Mouse (Mus musculus) lung, embryonic 15.5 days (tissue): ENCODE measurements around the gene Ercc6. TPM values are rescaled to one million over a fixed set of nuclear protein-coding genes. Genes with fewer than 3 reads are reported as not detected.

ENCODE experiments used
- ATAC-seq: fragments of 200-750 bp; cut with Nextera tagmentation; 2 replicates; pipeline ENCODE4 v1.8.0; 2017; ENCODE audit warnings: moderate number of reproducible peaks, borderline replicate concordance; ENCODE audit not compliant: low FRiP score, low TSS enrichment; ENCODE audit errors: extremely low read depth
- H3K27ac ChIP-seq: fragments of 300-500 bp; sonication (generic); 2 replicates; pipeline ENCODE4 v1.5.1; 2015; ENCODE audit warnings: moderate library complexity, mild to moderate bottlenecking, inconsistent platforms
- H3K27me3 ChIP-seq: fragments of 300-500 bp; sonication (generic); 2 replicates; pipeline ENCODE4 v1.6.1; 2015; ENCODE audit warnings: inconsistent platforms
- H3K36me3 ChIP-seq: fragments of 300-500 bp; sonication (generic); 2 replicates; pipeline ENCODE4 v1.6.1; 2015; ENCODE audit warnings: inconsistent platforms
- H3K4me1 ChIP-seq: fragments of 300-500 bp; sonication (generic); 2 replicates; pipeline ENCODE4 v1.6.1; 2015; ENCODE audit warnings: inconsistent platforms
- H3K4me2 ChIP-seq: fragments of 300-500 bp; sonication (generic); 2 replicates; pipeline ENCODE4 v1.6.1; 2015; ENCODE audit warnings: inconsistent platforms, mild to moderate bottlenecking, moderate library complexity
- H3K4me3 ChIP-seq: fragments of 300-500 bp; sonication (generic); 2 replicates; pipeline ENCODE4 v1.5.1; 2015; ENCODE audit warnings: mild to moderate bottlenecking, inconsistent platforms
- H3K9ac ChIP-seq: fragments of 300-500 bp; sonication (generic); 2 replicates; pipeline ENCODE4 v1.6.1; 2015; ENCODE audit warnings: inconsistent platforms
- H3K9me3 ChIP-seq: fragments of 300-500 bp; sonication (generic); 2 replicates; pipeline ENCODE4 v1.6.1; 2016; ENCODE audit warnings: inconsistent platforms
- WGBS: fragments of 180-500 bp; shearing (Covaris S2); methylation state at CpG from one replicate; pipeline ENCODE4 v1.1.7; 2015; 5-methylcytosine and 5-hydroxymethylcytosine counted together
- polyA plus RNA-seq: library from polyadenylated mRNA; unstranded; fragments of >200 nt; fragmentation: Nextera tagmentation; extraction: Ambion mirVana; gene quantifications from 2 replicates; pipeline ENCODE4 v1.2.1, GENCODE M21; 2015

Ercc6 gene
- polyA plus RNA-seq, 1 experiment from 2014 or later: 21.0 TPM

DNA sequence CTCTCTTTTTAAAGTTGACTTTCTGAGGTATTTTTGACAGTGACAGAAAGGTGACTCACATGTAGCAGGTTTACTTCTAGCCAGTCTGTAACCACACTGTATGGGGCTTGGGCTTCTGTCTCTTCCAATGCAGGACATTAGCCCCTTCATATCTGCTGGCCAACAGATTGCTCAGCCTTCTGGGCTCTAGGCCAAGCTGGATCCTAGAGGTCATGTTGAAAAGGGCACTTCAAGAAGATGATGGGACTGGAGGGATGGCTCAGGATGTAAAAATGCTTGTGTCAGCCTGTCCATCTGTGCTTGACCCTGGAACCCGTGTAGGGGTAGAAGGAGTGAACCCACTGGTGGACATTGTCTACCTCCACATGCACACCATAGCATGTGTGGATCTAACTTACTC, 24.8 kb downstream of the Ercc6 start:
- Histone ChIP-seq H3K9me3 (no peaks in the 10 kb centered on the region), H3K27ac (no peak overlapping the region), H3K4me1 (no peaks in the 10 kb centered on the region), H3K9ac (no peak overlapping the region), H3K4me2 (no peak overlapping the region), H3K36me3 (peaks cover 27% of the 10 kb centered on the region; the same call in 1 of the 2 replicates), H3K27me3 (no peaks in the 10 kb centered on the region), H3K4me3 (no peak overlapping the region)
- no peak for ATAC-seq
- 83% methylated on average over 1 of the region's 1 CpGs for WGBS

GRCm38 (mm10) chr14:32543075-32543474, 29.8 kb downstream of the Ercc6 start:
- no peak overlapping the region for H3K4me2 ChIP-seq
- no peak overlapping the region for H3K4me3 ChIP-seq
- H3K9me3 ChIP-seq: no peaks in the 10 kb centered on the region
- no peak for ATAC-seq
- H3K27me3 ChIP-seq: no peaks in the 10 kb centered on the region
- no peaks in the 10 kb centered on the region for H3K4me1 ChIP-seq
- no peak overlapping the region for H3K9ac ChIP-seq
- peaks cover 22% of the 10 kb centered on the region; the same call in 1 of the 2 replicates for H3K36me3 ChIP-seq
- H3K27ac ChIP-seq: no peak overlapping the region

DNA sequence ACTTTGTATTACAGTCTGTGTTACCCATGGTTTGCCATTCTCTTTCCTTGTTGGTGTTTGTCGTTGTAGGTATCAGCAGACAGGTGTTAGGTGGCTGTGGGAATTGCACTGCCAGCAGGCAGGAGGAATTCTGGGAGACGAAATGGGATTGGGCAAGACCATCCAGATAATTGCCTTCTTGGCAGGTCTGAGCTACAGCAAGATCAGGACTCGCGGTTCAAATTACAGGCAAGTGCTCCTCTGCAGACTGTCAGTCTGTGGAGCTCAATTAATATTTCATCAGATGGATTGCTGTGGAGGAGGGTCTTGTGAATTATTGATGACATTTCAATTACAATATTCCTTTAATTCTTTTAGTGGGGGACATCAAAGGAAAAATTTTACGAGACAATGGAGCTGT, 33.4 kb downstream of the Ercc6 start:
- no peaks in the 10 kb centered on the region for H3K4me1 ChIP-seq
- H3K36me3 ChIP-seq: peaks cover 23% of the 10 kb centered on the region; the same call in 1 of the 2 replicates
- WGBS: 81% methylated on average over 5 of the region's 5 CpGs

GRCm38 (mm10) chr14:32551854-32552253, 38.5 kb downstream of the Ercc6 start:
- WGBS: 78% methylated on average over 5 of the region's 5 CpGs
- H3K27ac ChIP-seq: no peak overlapping the region
- H3K4me2 ChIP-seq: no peak overlapping the region
- H3K27me3 ChIP-seq: no peaks in the 10 kb centered on the region
- no peak overlapping the region for H3K4me3 ChIP-seq
- ATAC-seq: no peak
- H3K36me3 ChIP-seq: peaks cover 20% of the 10 kb centered on the region
- H3K9me3 ChIP-seq: no peaks in the 10 kb centered on the region
- no peak overlapping the region for H3K9ac ChIP-seq
- H3K4me1 ChIP-seq: no peaks in the 10 kb centered on the region

More for the DNA sequence above, 33.4 kb downstream of the Ercc6 start:
- Histone ChIP-seq H3K27me3 (no peaks in the 10 kb centered on the region), H3K9ac (no peak overlapping the region), H3K9me3 (no peaks in the 10 kb centered on the region), H3K4me3 (no peak overlapping the region), H3K27ac (no peak overlapping the region), H3K4me2 (no peak overlapping the region)
- no peak for ATAC-seq

DNA sequence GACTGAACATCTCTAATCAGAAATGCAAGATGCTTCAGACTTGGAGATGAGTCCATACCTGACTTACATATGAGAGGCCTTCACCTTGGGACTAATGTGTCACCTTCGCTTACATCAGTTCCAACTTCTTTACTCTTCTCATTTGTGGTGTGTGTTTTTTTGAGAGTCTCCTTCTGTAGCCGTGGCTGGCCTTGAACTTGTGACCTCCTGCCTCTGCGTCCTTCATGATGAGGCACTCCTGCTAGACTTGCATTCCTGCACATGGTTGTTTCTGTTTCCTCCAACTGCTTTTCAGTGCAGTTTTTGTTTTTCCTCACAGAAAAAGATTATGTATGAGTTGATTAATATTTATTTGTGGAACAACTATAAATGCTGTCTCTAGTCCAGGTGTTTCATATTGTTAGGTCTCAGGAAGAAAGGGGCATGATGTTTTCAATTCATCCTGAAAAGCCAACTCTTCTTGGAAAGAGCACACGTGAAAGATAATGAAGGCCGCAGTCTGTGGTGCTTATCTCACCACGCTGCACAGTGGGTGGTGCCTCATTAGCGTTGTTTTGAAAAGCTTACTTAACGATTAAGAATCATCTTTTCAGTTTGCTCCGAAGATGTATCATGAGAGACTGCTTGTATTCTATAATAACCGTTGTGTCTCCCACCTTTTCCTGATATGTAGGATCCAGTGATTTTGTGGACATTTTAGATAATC, 40.0 kb downstream of the Ercc6 start:
- ATAC-seq: no peak
- peaks cover 21% of the 10 kb centered on the region for H3K36me3 ChIP-seq
- no peak overlapping the region for H3K27ac ChIP-seq
- WGBS: 72% methylated on average over 10 of the region's 10 CpGs
- no peak overlapping the region for H3K4me3 ChIP-seq
- H3K4me1 ChIP-seq: no peaks in the 10 kb centered on the region
- H3K9ac ChIP-seq: no peak overlapping the region
- H3K27me3 ChIP-seq: no peaks in the 10 kb centered on the region
- H3K4me2 ChIP-seq: no peak overlapping the region
- no peaks in the 10 kb centered on the region for H3K9me3 ChIP-seq

- no peak overlapping the region for H3K4me2 ChIP-seq
- H3K27ac ChIP-seq: no peak overlapping the region
- H3K27me3 ChIP-seq: no peaks in the 10 kb centered on the region
- H3K9ac ChIP-seq: no peak overlapping the region
- no peak overlapping the region for H3K4me3 ChIP-seq
- WGBS: 69% methylated on average over 8 of the region's 8 CpGs
- H3K9me3 ChIP-seq: no peaks in the 10 kb centered on the region
- no peak for ATAC-seq
- no peaks in the 10 kb centered on the region for H3K4me1 ChIP-seq
- peaks cover 25% of the 10 kb centered on the region for H3K36me3 ChIP-seq
Measured at GRCm38 (mm10) chr14:32554860-32555526, 41.7 kb downstream of the Ercc6 start.

DNA sequence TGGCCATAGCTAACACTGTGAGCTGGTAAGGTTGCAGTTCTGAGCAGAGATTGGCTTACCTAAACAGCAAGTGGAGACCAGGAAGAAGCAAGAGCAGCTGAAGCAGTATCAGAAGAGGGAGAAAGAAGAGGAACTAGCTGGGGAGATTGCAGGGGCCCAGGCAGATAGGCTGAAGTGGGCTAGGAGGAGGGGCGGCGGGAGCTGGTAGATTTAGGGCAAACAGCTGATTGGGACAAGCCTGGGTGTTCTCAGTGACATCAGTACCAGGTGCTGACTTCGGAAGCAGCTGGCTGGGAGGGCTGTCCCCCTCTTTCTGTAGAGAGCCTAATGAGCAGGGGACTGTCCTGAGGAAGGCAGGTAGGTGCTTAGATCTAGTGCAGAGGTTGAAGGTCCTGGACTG, 48.1 kb downstream of the Ercc6 start:
- Histone ChIP-seq H3K4me2 (no peak overlapping the region), H3K9me3 (no peaks in the 10 kb centered on the region), H3K9ac (no peak overlapping the region), H3K4me1 (no peaks in the 10 kb centered on the region), H3K36me3 (peaks cover 45% of the 10 kb centered on the region), H3K27me3 (no peaks in the 10 kb centered on the region), H3K27ac (no peak overlapping the region), H3K4me3 (no peak overlapping the region)
- WGBS: 98% methylated on average over 3 of the region's 3 CpGs
- no peak for ATAC-seq

- Histone ChIP-seq H3K4me2 (no peak overlapping the region), H3K4me3 (no peak overlapping the region), H3K4me1 (no peaks in the 10 kb centered on the region), H3K27ac (no peak overlapping the region), H3K27me3 (no peaks in the 10 kb centered on the region), H3K9me3 (no peaks in the 10 kb centered on the region), H3K36me3 (peaks cover 60% of the 10 kb centered on the region), H3K9ac (no peak overlapping the region)
- 93% methylated on average over 6 of the region's 6 CpGs for WGBS
- no peak for ATAC-seq
Measured at GRCm38 (mm10) chr14:32563661-32564060, 50.3 kb downstream of the Ercc6 start.

- no peak overlapping the region for H3K27ac ChIP-seq
- H3K36me3 ChIP-seq: peaks cover 64% of the 10 kb centered on the region
- no peak for ATAC-seq
- H3K4me3 ChIP-seq: no peak overlapping the region
- H3K9ac ChIP-seq: no peak overlapping the region
- no peaks in the 10 kb centered on the region for H3K4me1 ChIP-seq
- H3K4me2 ChIP-seq: no peak overlapping the region
- no peaks in the 10 kb centered on the region for H3K27me3 ChIP-seq
- no peaks in the 10 kb centered on the region for H3K9me3 ChIP-seq
- 54% methylated on average over 8 of the region's 8 CpGs for WGBS
Measured at GRCm38 (mm10) chr14:32572519-32572918, 59.2 kb downstream of the Ercc6 start.

DNA sequence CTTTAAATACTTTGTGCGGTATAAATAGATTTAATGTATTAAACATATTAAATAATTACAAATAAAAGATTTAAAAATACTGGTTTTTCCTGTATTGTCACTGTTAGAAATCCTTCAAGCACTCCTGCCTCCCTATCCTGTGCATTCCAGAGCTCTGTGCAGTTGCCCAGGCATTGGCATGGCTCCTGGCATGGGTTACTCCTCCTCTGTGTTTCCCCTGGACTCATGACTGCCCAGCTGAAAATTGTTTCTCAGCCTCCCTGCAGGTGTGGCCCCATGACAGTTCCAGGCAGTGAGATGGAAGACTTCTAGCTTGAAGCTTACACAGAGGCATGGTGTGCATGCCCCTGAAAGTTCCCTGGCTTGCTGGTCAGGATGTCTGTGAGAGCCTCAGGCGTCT, 65.1 kb downstream of the Ercc6 start:
- Histone ChIP-seq H3K9me3 (no peaks in the 10 kb centered on the region), H3K27me3 (no peaks in the 10 kb centered on the region), H3K27ac (no peak overlapping the region), H3K4me2 (no peak overlapping the region), H3K4me1 (no peaks in the 10 kb centered on the region), H3K4me3 (no peak overlapping the region), H3K9ac (no peak overlapping the region), H3K36me3 (peaks cover 36% of the 10 kb centered on the region)
- ATAC-seq: no peak
- 89% methylated on average over 2 of the region's 2 CpGs for WGBS

GRCm38 (mm10) chr14:32583696-32584095, 70.4 kb downstream of the Ercc6 start:
- Histone ChIP-seq H3K9me3 (no peaks in the 10 kb centered on the region), H3K27ac (no peak overlapping the region), H3K4me1 (no peaks in the 10 kb centered on the region), H3K9ac (no peak overlapping the region), H3K4me3 (no peak overlapping the region), H3K4me2 (no peak overlapping the region), H3K27me3 (no peaks in the 10 kb centered on the region), H3K36me3 (no peaks in the 10 kb centered on the region)
- ATAC-seq: no peak
- WGBS: 87% methylated on average over 9 of the region's 9 CpGs

DNA sequence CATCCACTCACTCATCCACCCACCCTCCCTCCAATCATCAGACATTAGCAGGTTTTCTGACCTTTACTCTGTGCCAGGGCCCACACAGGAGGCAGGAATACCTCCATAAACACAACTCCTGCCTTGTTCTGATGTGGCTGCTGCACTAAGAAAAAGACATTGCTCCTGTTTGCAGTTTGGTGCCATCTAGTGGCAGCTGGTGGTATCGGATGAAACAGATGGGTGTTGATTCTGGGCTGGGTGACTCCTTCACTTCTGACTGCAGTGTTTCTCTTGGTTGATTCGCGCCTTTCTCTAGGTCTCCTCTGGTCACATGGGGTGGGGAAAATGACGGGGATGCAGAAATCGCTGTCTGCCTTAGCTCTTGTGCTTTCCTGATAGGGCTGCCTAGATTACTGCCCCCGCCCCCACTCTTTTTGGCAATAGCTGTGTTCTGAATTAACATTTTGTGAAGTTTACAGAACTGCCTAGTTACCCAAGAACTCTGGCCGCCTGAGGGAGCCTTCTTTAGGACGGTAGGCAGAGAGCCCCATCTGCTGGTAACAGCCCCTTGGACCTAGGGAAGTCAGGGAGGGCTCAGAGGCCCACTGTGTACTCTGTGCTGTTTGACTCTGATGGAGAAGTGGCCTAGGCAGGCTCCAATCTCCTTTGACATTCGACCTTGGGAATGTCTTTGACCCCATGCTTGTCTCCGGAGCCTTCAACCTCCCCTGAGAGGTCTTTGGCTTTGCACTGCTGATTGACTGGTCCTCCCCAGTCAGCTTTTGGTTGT, 73.9 kb downstream of the Ercc6 start:
- H3K4me3 ChIP-seq: no peak overlapping the region
- no peaks in the 10 kb centered on the region for H3K4me1 ChIP-seq
- no peaks in the 10 kb centered on the region for H3K36me3 ChIP-seq
- ATAC-seq: no peak; the same call in 1 of the 2 replicates
- no peak overlapping the region for H3K27ac ChIP-seq
- H3K4me2 ChIP-seq: no peak overlapping the region
- no peaks in the 10 kb centered on the region for H3K9me3 ChIP-seq
- 12% methylated on average over 10 of the region's 10 CpGs for WGBS
- H3K27me3 ChIP-seq: 0 out of 2 replicates have a peak, but pooled peaks cover 3% of the 10 kb centered on the region
- H3K9ac ChIP-seq: no peak overlapping the region
